Mouse (Mus musculus) megakaryocyte progenitor cell, adult 5-6 weeks (primary cell): ENCODE measurements around the gene Crebl2. TPM values are rescaled to one million over a fixed set of nuclear protein-coding genes. Genes with fewer than 3 reads are reported as not detected.

ENCODE experiments used
- ATAC-seq: replicated peaks from 2 replicates; pipeline ENCODE4 v1.8.0; 2016; ENCODE audit warnings: mild to moderate bottlenecking, moderate TSS enrichment, inconsistent platforms; ENCODE audit not compliant: poor library complexity
- total RNA-seq, 2 experiments: library from RNA; stranded (forward) in 1 of 2; stranded (reverse) in 1 of 2; fragments of 157-497, 149-512 nt in 1 of 2; fragments of 200-1000 nt in 1 of 2; gene quantifications; 2 replicates each; pipeline versions ENCODE4 v1.2.3 to v1.2.4; 2015 to 2017

Crebl2 gene
- total RNA-seq, 2 experiments from 2014 or later = 2.5 to 4.5 TPM

DNA sequence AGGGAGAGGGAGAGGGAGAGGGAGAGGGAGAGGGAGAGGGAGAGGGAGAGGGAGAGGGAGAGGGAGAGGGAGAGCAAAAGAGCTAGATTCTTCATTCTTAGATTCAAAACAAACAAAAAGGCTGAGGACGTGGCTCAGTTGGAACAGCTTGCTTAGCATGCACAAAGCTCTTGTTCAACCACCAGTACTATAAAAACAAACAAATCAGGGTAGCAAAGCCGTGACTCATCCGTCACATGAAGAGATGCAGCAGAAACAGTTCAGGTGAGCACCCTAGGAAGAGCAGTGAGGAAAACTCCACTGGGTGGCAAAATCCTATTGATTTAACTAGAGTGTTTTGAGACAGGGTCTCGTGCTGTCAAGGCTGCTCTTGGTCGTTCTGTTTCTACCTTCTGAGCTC is 10.2 kb upstream of the Crebl2 start:
- ATAC-seq = no peak

GRCm38 (mm10) chr6:134820411-134820810 is 9.5 kb upstream of the Crebl2 start:
- ATAC-seq = no peak

DNA sequence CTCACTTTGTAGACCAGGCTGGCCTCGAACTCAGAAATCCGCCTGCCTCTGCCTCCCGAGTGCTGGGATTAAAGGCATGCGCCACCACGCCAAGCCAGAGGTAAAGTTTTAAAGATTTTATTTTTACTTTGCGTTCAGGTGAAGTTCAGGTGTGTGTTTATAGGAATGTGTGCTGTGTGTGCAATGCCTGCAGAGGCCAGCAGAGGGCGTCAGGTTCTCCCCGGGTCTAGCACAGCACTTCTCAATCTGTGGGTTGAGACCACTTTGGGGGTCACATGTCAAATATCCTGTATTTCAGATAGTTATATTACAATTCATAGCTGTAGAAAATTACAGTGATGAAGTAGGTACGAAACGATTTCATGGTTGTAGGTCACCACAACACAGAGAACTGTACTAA is 7.1 kb upstream of the Crebl2 start:
- peak; percentile 53 for ATAC-seq

DNA sequence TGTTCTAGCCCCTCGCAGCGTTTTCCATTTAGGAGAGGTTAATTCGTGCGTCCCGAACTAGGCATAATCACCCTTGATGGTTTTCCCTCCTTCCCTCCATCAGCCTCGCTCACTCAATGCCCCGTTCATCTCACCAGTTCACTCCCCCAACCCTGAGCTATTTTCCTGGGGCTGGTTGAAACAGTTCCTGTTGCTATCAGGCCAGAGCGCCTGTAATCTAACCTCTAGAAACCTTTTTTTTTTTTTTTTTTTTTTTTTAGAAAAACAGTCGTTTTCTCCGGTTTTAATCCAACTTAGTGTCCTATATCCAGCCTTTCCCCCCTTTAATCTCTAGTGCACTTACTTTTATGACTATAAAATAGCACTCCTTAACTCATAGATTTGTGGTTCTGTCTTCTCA is 822 bp downstream of the Crebl2 start:
- no peak for ATAC-seq

DNA sequence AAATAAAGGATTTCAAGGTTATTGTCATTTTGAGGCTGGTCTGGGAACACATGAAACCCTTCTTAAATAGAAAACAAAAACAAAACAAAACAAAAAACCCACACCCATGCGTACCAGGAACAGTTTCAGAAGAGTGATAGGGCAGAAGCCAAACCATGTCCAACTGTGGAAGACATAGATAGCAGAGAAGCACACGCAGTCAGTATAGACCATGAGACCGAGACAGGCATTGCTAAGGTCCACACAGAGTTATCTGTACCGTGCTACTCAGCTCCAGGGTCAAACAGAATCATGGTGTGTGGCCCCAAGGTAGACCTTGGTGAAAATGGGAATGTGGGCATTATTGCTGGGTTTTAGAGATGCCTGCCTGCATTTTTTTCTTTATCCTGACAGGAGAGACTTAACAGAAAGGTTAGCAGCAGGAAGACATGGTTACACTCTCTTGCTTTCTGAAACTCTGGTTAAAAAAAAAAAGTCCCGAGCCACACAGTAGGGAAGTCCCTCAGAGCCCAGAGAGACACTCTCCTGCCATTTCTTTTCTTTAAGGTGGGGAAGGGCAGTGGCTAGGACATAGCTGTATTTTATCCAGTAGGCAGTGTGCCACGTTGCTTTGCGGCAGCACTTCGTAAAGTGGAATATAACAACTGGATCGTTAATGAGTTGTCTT is 4.8 kb downstream of the Crebl2 start:
- ATAC-seq = peak; percentile 56

DNA sequence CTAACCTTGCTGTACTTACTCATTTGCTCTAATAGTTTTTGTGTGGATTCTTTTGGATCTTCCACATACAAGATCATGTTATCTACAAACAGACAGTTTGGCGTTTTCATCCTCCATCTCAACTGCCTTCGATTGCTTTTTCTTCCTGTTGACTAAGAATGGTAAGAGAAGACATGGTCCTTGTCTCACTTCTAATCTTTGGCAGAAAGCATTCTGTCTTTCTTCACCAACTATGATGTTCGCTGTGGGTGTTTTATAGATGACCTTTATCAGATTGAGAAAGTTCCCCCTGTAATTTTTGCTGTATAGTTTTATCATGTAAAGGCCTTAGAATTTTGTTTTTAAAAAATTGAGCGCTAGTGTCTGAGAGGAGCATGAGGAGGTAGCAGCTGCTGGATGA is 8.2 kb downstream of the Crebl2 start:
- ATAC-seq = no peak

DNA sequence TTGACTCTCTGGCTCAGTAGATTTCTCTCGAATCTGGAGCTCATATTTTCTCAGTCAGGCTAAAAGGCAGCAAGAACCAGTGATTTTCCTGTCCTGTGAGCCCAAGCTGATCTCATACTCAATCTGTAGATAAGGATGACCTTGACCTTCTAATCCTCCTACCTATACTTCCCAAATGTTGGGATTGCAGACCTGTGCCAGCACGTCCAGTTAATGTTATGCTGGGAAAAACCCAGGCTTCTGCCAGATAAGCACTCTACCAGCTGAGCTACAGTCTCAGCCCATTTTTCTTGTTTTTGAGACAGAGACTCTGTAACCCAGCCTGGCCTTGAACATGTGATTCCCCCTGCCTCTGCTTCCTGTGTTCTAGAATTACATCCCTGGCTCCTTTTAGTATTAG is 10.4 kb downstream of the Crebl2 start:
- no peak for ATAC-seq

- ATAC-seq = no peak
Observed at GRCm38 (mm10) chr6:134845726-134846125, 15.8 kb downstream of the Crebl2 start.

GRCm38 (mm10) chr6:134846308-134846707 is 16.4 kb downstream of the Crebl2 start:
- no peak for ATAC-seq

GRCm38 (mm10) chr6:134847550-134847949 is 17.6 kb downstream of the Crebl2 start:
- ATAC-seq = no peak

DNA sequence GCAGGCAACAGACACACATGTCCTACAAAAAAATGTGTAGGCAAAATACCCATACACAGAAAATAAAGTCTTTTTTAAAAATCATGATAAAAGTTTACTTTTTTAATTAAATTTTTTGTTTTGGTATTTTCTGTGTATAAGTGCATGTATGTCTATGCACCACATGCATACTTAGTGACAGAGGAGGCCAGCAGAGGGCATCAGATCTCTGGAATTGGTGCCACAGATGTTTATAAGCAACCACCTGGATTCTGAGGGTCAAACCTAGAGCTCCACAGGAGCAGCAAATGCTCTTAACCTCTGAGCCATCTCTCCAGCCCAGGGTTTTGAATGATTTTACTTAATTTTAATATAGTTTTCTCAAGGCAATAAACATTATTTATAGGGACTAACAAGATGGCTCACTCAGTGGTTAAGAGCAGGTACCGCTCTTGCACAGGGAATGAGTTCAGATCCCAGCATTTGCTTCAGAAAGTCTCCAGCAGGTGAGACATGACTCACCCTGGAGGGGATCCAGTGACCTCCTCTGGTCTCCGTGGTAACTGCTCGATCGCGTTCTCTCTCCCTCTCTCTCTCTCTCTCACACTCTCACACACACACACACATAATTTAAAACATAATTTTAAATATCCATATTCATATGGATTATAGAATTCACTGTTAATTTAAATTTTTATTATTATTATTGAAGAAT is 18.4 kb downstream of the Crebl2 start:
- ATAC-seq = peak; percentile 77

DNA sequence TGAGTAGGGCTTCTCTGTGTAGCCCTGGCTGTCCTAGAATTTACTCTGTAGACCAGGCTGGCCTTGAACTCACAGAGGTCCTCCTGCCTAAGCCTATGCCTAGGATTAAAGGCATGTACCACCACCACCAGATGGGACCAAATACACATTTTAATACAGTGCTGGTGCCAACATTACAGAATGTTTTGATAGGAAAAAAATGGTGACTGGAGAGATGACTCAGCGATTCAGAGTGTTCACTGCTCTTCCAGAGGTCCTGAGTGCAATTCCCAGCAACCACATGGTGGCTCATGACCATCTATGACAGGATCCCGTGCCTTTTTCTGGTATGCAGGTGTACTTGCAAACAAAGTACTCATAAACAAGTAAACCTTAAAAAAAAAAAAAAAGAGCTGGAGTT is 19.5 kb downstream of the Crebl2 start:
- no peak for ATAC-seq

DNA sequence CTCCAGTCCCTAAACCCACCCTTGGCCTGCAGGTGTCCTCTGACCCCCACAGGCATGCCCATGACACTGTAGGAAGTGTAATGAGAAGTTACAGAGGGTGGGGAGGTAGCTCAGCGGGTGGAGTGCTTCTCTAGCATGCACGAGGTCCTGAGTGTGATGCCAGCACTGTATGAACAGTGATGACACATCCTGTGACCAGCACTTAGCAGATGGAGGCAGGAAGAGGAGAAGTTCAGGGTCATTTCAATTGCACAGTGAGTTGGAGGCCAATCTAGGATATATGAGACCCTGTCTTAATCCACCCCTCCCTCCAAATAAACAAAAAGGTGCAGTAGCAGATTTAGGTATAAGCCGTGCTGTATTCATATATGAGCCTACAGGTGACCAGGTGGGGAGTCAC is 20.0 kb downstream of the Crebl2 start:
- ATAC-seq = no peak

GRCm38 (mm10) chr6:134854782-134855181 is 24.8 kb downstream of the Crebl2 start:
- ATAC-seq = no peak

DNA sequence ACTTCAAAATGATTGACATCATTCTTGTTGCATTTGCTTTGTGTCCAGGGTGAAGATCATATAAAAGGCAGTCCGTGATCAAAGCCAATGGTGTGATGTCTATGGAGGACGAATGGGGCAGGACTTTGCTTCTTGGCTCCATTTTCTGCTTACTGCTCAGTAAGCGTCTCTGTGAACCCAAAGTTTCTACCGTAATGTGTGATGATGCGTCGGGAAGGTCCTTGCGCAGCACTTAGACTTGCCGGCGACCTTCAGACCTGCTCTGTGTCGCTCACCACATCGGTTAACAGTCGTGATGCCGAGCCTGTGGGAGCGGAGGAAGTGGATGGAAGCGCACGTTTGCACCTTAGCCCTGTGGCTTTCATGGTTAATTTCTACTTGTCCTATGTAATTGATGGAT is 26.0 kb downstream of the Crebl2 start:
- no peak for ATAC-seq

GRCm38 (mm10) chr6:134859021-134859420 is 29.1 kb downstream of the Crebl2 start:
- no peak for ATAC-seq

GRCm38 (mm10) chr6:134860275-134860674 is 30.3 kb downstream of the Crebl2 start:
- no peak for ATAC-seq

GRCm38 (mm10) chr6:134861386-134861785 is 31.4 kb downstream of the Crebl2 start:
- no peak for ATAC-seq

GRCm38 (mm10) chr6:134862671-134863104 is 32.7 kb downstream of the Crebl2 start:
- ATAC-seq = peak; percentile 40

- ATAC-seq = peak; percentile 96
Observed at GRCm38 (mm10) chr6:134863146-134863545, 33.2 kb downstream of the Crebl2 start.

GRCm38 (mm10) chr6:134866113-134866512 is 36.2 kb downstream of the Crebl2 start:
- no peak for ATAC-seq

GRCm38 (mm10) chr6:134867325-134867724 is 37.4 kb downstream of the Crebl2 start:
- no peak for ATAC-seq
